Mouse (Mus musculus) liver, postnatal 0 days (tissue): ENCODE results near the gene Gm5617. TPM values are rescaled to one million over a fixed set of nuclear protein-coding genes. Genes with fewer than 3 reads are reported as not detected.

Experiments used
- ATAC-seq: fragments of 200-750 bp; cut with Nextera tagmentation; 2 replicates; pipeline ENCODE4 v1.8.0; 2017; ENCODE audit warnings: mild to moderate bottlenecking, moderate library complexity
- DNase-seq: peaks from one replicate; pipeline ENCODE4 v3.0.0-alpha.2; 2016
- H3K27ac ChIP-seq: fragments of 300-500 bp; sonication (generic); 2 replicates; pipeline ENCODE4 v1.5.1; 2014; ENCODE audit warnings: antibody characterized with exemption, moderate library complexity, mild to moderate bottlenecking, low read depth
- H3K27me3 ChIP-seq: fragments of 300-500 bp; sonication (generic); 2 replicates; pipeline ENCODE4 v1.6.1; 2014; ENCODE audit warnings: low read length, control low read depth, mixed read lengths; ENCODE audit not compliant: insufficient read depth
- H3K36me3 ChIP-seq: fragments of 300-500 bp; sonication (generic); replicated peaks from 2 replicates; pipeline ENCODE4 v1.6.1; 2014; ENCODE audit warnings: mild to moderate bottlenecking, control low read depth, low read length, moderate library complexity, mixed read lengths; ENCODE audit not compliant: insufficient read depth
- H3K4me1 ChIP-seq: fragments of 300-500 bp; sonication (generic); 2 replicates; pipeline ENCODE4 v1.6.1; 2014; ENCODE audit warnings: antibody characterized with exemption, mild to moderate bottlenecking, control low read depth; ENCODE audit not compliant: insufficient read depth
- H3K4me2 ChIP-seq: fragments of 300-500 bp; sonication (generic); 2 replicates; pipeline ENCODE4 v1.6.1; 2014; ENCODE audit warnings: low read depth, mild to moderate bottlenecking, low read length, moderate library complexity, mixed read lengths
- H3K4me3 ChIP-seq: fragments of 300-500 bp; sonication (generic); 2 replicates; pipeline ENCODE4 v1.5.1; 2014; ENCODE audit warnings: low read depth, low read length
- H3K9ac ChIP-seq: fragments of 300-500 bp; sonication (generic); replicated peaks from 2 replicates; pipeline ENCODE4 v1.6.1; 2014; ENCODE audit warnings: mild to moderate bottlenecking, moderate library complexity
- H3K9me3 ChIP-seq: fragments of 300-500 bp; sonication (generic); 2 replicates; pipeline ENCODE4 v1.6.1; 2016; ENCODE audit warnings: mild to moderate bottlenecking, control low read depth, low read length, mixed read lengths
- CTCF ChIP-seq: sonication (generic); IDR thresholded peaks from 2 replicates; pipeline ENCODE4 v1.5.1; 2016; ENCODE audit warnings: antibody characterized with exemption, low read depth
- EP300 ChIP-seq: IDR thresholded peaks from 2 replicates; pipeline ENCODE4 v1.6.1; 2016; ENCODE audit warnings: antibody characterized with exemption, low read depth, mild to moderate bottlenecking
- WGBS: fragments of 180-500 bp; shearing (Covaris S2); extraction: QIAGEN DNeasy Blood & Tissue Kit; methylation state at CpG from one replicate; pipeline ENCODE4 v1.1.7; 2014; ENCODE audit not compliant: insufficient replicate concordance; 5-methylcytosine and 5-hydroxymethylcytosine counted together
- polyA plus RNA-seq: library from polyadenylated mRNA; unstranded; fragments of >200 nt; fragmentation: Nextera tagmentation; extraction: Ambion mirVana; gene quantifications from 2 replicates; pipeline ENCODE4 v1.2.1, GENCODE M21; 2015

Gene Gm5617
- polyA plus RNA-seq, 1 experiment from 2014 or later: 64.2 TPM

DNA sequence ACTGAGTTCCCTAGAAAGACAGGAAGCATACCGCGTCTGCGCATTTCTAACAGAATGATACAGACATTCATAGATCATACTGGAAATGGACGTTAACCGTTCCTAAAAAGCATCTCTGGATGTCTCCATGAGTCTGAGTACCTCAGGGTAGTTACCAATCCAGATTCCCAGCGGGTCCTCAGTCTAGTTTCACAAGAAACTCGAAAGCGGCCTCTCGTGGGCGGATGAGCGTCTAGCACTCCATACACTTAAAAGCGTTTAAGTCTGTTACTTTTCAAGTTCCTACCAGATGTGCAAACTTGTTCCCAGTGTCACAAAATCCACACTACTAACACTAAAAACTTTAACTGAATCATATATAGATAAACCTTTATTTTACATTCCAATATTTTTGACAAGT is 22.1 kb upstream of the Gm5617 start:
- ATAC-seq (no peak), DNase-seq (no peak)
- no peak overlapping the region for H3K9ac ChIP-seq
- H3K4me1 ChIP-seq: no peaks in the 10 kb centered on the region
- H3K4me3 ChIP-seq: no peak overlapping the region
- WGBS: 85% methylated on average over 12 of the region's 12 CpGs
- no peaks in the 10 kb centered on the region for H3K9me3 ChIP-seq
- H3K27ac ChIP-seq: no peak overlapping the region
- H3K4me2 ChIP-seq: no peak overlapping the region
- TF ChIP-seq EP300: no peak
- no peak for TF ChIP-seq CTCF
- peaks cover 26% of the 10 kb centered on the region for H3K36me3 ChIP-seq
- H3K27me3 ChIP-seq: no peaks in the 10 kb centered on the region

DNA sequence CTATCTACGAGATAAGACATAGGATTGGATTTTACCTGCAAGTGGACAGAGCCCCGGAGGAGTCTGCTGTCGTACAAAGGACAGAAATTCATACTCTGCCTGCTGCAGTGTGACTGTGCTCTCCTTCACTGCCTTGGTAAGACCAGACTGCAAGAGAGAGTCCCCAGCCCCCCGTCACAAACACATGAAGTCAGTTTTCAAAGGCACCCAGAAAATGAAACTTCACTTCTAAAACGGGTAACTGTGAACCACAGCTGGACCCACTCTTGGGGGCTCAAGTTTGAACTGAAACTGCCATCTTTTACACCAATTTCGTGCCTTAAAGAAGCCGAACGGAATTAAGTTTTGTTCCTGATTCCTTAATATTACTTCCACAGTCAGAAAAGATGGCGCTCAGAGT is 20.9 kb upstream of the Gm5617 start:
- H3K36me3 ChIP-seq: peaks cover 24% of the 10 kb centered on the region
- no peak for ATAC-seq
- H3K9ac ChIP-seq: no peak overlapping the region
- no peak for DNase-seq
- WGBS: 90% methylated on average over 9 of the region's 9 CpGs
- no peaks in the 10 kb centered on the region for H3K9me3 ChIP-seq
- H3K4me2 ChIP-seq: no peak overlapping the region
- H3K4me1 ChIP-seq: no peaks in the 10 kb centered on the region
- no peak overlapping the region for H3K4me3 ChIP-seq
- H3K27me3 ChIP-seq: no peaks in the 10 kb centered on the region
- no peak overlapping the region for H3K27ac ChIP-seq
- TF ChIP-seq EP300: no peak
- TF ChIP-seq CTCF: no peak

DNA sequence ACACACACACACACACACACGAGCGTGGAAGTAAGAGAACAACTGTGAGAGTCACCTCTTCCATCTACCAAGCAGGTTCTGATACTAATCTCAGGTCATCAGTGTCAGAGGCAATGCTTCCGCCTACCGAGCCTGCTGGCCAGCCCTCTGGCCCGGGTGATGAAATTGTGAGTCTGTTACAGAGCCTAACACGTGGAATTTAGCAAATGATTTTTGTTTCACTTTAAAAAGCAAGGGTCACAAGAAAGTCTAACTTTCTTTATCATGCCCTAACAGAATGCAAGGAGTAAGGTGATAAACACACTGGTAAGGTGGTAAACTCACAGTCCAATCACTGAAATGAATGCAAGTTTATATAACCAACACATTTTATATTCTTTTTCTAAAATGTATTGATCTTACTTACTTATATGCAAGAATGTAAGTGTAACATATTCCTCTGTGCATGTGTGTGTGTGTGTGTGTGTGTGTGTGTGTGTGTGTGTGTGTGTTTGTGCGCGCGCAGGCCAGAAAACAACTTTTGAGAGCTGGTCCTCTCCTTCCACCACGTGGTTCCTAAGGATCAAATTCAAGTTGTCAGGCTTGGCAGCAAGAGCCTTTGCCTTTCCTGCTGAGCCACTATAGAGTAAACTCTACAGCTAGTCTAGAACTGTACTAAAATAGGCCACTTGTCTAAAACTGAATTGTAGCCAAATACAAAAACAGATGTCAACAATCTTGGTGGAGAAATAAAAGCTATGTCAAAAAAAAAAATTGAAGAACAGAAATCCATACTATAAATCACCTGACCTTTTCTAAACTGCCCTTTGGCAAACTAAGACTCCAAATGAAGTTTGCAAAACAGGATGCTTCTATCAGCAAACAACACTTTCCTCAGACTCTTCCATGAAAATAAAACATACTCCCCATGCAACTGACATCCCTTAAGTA is 18.7 kb upstream of the Gm5617 start:
- DNase-seq (no peak), ATAC-seq (no peak)
- no peaks in the 10 kb centered on the region for H3K9me3 ChIP-seq
- H3K36me3 ChIP-seq: peaks cover 14% of the 10 kb centered on the region
- no peak overlapping the region for H3K4me3 ChIP-seq
- no peaks in the 10 kb centered on the region for H3K27me3 ChIP-seq
- no peak overlapping the region for H3K27ac ChIP-seq
- peaks cover 7% of the 10 kb centered on the region; the same call in 1 of the 2 replicates for H3K4me1 ChIP-seq
- H3K9ac ChIP-seq: no peak overlapping the region
- TF ChIP-seq CTCF: no peak
- TF ChIP-seq EP300: no peak
- H3K4me2 ChIP-seq: no peak overlapping the region
- 79% methylated on average over 10 of the region's 10 CpGs for WGBS

DNA sequence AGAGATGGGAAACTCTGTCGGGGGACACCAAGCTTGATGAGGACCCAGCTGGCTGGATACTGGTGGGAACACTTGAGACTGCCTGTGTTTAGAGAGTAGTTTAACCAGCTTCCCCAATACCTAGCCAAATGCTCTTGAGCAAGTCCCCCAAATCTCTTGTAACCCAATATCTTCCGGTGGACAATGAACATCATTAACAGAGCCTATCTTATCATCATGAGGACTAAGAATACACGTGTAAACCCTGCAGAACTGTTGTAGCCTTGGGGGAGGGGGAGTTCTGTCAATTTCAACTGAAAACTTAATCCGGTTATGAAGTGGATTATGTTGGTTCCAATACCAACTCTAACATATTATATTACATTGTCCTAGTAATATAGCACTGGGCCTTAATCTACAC is 16.4 kb upstream of the Gm5617 start:
- Histone ChIP-seq H3K36me3 (peaks cover 9% of the 10 kb centered on the region; the same call in 1 of the 2 replicates), H3K9ac (no peak overlapping the region), H3K4me3 (no peak overlapping the region), H3K4me2 (no peak overlapping the region), H3K27ac (no peak overlapping the region), H3K9me3 (no peaks in the 10 kb centered on the region), H3K27me3 (no peaks in the 10 kb centered on the region), H3K4me1 (peaks cover 7% of the 10 kb centered on the region; the same call in 1 of the 2 replicates)
- no peak for TF ChIP-seq CTCF
- no peak for TF ChIP-seq EP300
- ATAC-seq (no peak), DNase-seq (no peak)
- WGBS: 73% methylated on average over 4 of the region's 4 CpGs

DNA sequence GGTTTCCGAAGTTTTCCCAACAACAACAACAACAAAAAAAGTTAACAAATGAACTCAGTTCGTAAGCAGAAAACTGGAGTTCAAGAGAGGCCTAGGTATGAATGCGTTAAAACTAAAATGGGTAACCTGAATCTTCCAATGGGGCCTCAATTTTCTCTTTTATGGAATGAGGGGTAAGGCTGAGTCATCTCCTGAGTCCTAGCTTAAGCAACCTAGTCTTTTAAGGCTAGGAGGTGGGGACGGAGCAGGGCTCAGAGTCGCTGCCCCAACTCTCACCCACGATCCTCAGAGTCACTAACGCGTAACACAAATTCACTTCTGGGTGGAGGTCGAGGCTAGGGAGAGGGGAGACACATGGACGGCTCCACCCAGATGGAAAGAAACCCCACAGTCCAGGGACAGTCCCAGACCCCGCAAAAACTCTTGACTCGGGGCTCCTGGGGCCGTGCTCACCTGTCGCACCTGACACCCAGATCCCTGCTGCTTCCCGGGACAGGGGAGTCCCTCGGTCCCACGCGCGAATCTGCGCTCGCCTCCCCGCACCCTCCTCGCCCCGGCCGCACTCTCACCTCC is 15.3 kb upstream of the Gm5617 start:
- 6% methylated on average over 22 of the region's 25 CpGs for WGBS
- Histone ChIP-seq H3K27ac (peak overlapping the region; percentile 58), H3K4me2 (peak overlapping the region; percentile 95), H3K27me3 (no peaks in the 10 kb centered on the region), H3K36me3 (peaks cover 5% of the 10 kb centered on the region; the same call in 1 of the 2 replicates), H3K4me3 (peak overlapping the region; percentile 82), H3K9me3 (no peaks in the 10 kb centered on the region), H3K4me1 (peaks cover 7% of the 10 kb centered on the region; the same call in 1 of the 2 replicates), H3K9ac (peak overlapping the region; percentile 82)
- no peak for DNase-seq
- TF ChIP-seq CTCF (no peak), EP300 (no peak)
- peak; percentile 20 for ATAC-seq
